Mouse (Mus musculus) heart, adult 2 months (tissue): Measurements from ENCODE around the gene Ccdc130. TPM values are rescaled to one million over a fixed set of nuclear protein-coding genes. Genes with fewer than 3 reads are reported as not detected.

Source experiments
- DNase-seq, 2 experiments: peaks; one replicate each; pipeline ENCODE4 v3.0.0; 2021
- H3K27ac ChIP-seq: fragments of 200-600 bp; 2 replicates; pipeline ENCODE4 v1.8.1; 2022
- H3K27me3 ChIP-seq: fragments of 200-500 bp; 2 replicates; pipeline ENCODE4 v1.6.1; 2012; ENCODE audit warnings: mild to moderate bottlenecking, low read length, inconsistent platforms, mixed read lengths; ENCODE audit not compliant: control insufficient read depth, insufficient read depth
- H3K36me3 ChIP-seq: fragments of 200-500 bp; 2 replicates; pipeline ENCODE4 v1.6.1; 2012; ENCODE audit warnings: low read length, inconsistent platforms; ENCODE audit not compliant: control insufficient read depth, insufficient read depth
- H3K4me1 ChIP-seq: fragments of 200-500 bp; 2 replicates; pipeline ENCODE4 v1.6.1; 2011; ENCODE audit warnings: low read length; ENCODE audit not compliant: control insufficient read depth, insufficient read depth
- H3K4me3 ChIP-seq: fragments of 200-600 bp; 2 replicates; pipeline ENCODE4 v1.8.1; 2022
- H3K79me2 ChIP-seq: fragments of 200-500 bp; replicated peaks from 2 replicates; pipeline ENCODE4 v1.6.1; 2012; ENCODE audit warnings: mild to moderate bottlenecking, inconsistent platforms, low read length, moderate library complexity, mixed read lengths; ENCODE audit not compliant: control insufficient read depth, insufficient read depth
- H3K9ac ChIP-seq: fragments of 200-500 bp; 2 replicates; pipeline ENCODE4 v1.6.1; 2012; ENCODE audit warnings: low read depth, mild to moderate bottlenecking, control low read depth, inconsistent platforms, low read length, mixed read lengths
- CTCF ChIP-seq: fragments of 200-600 bp; IDR thresholded peaks from 2 replicates; pipeline ENCODE4 v1.8.1; 2022; ENCODE audit warnings: antibody characterized with exemption, mild to moderate bottlenecking, moderate library complexity
- EP300 ChIP-seq: fragments of 200-500 bp; IDR thresholded peaks from 2 replicates; pipeline ENCODE4 v1.6.1; 2011; ENCODE audit warnings: low read depth, low read length, control low read depth; ENCODE audit not compliant: insufficient read depth
- POLR2A ChIP-seq: fragments of 200-500 bp; IDR thresholded peaks from 2 replicates; pipeline ENCODE4 v1.6.1; 2011; ENCODE audit warnings: mild to moderate bottlenecking, low read depth, low read length, control low read depth; ENCODE audit not compliant: insufficient read depth
- WGBS: fragments of 180-500 bp; shearing (Covaris S2); methylation state at CpG from one replicate; pipeline ENCODE4 v1.1.7; 2018; 5-methylcytosine and 5-hydroxymethylcytosine counted together
- intact Hi-C: fragments of 180-260 bp; cut with DNase I; formaldehyde crosslinking; loops from one replicate; pipeline ENCODE4 v1.15.1; 2025
- polyA plus RNA-seq: library from polyadenylated mRNA; depleted of rRNA; stranded (reverse); fragments of >200 nt; gene quantifications from 2 replicates; pipeline ENCODE4 v1.2.3, GENCODE M21; 2012
- total RNA-seq, 2 experiments: library from RNA; stranded (reverse); gene quantifications; 2 replicates each; pipeline ENCODE4 v1.2.3; 2021

Gene Ccdc130
- total and polyA plus RNA-seq, 3 experiments: 5.0 to 19.9 (median 8.1) TPM

- peak within 1 kb of the TSS; percentile 92 for H3K9ac ChIP-seq
- TF ChIP-seq CTCF (no peak), POLR2A (peak; percentile 98), EP300 (peak; percentile 93)
- no peaks in the 10 kb centered on the region; the same call in 1 of the 2 replicates for H3K4me1 ChIP-seq
- 0 out of 2 replicates have a peak, but pooled peaks cover 2% of the 10 kb centered on the region for H3K36me3 ChIP-seq
- peak; percentile 89 to 92 for DNase-seq
- peak within 1 kb of the TSS; percentile 95 for H3K27ac ChIP-seq
- peak within 1 kb of the TSS; percentile 80 for H3K4me3 ChIP-seq
- intact Hi-C loops: loop anchor here (1.0 kb wide), 1 partner anchor 12 kb away; the partner anchor contains the start of gene Zswim4
- no peaks in the 10 kb centered on the region for H3K79me2 ChIP-seq
- 3% methylated on average over 52 of the region's 52 CpGs for WGBS
- no peaks in the 10 kb centered on the region for H3K27me3 ChIP-seq
Observed at GRCm38 (mm10) chr8:84249257-84250170, 20.7 kb downstream of the Ccdc130 start, which contains the start of gene D8Ertd738e. D8Ertd738e (minus strand) TSS chr8:84249719.

- H3K4me1 ChIP-seq: peaks cover 2% of the 10 kb centered on the region
- no peak overlapping the region for H3K27ac ChIP-seq
- no peaks in the 10 kb centered on the region for H3K36me3 ChIP-seq
- H3K4me3 ChIP-seq: no peak overlapping the region
- no peak for DNase-seq
- WGBS: 27% methylated on average over 2 of the region's 2 CpGs
- H3K79me2 ChIP-seq: no peaks in the 10 kb centered on the region
- intact Hi-C loops: no loop called here
- no peak overlapping the region for H3K9ac ChIP-seq
- H3K27me3 ChIP-seq: no peaks in the 10 kb centered on the region
- TF ChIP-seq EP300 (no peak), CTCF (no peak), POLR2A (no peak)
Observed at GRCm38 (mm10) chr8:84241821-84242220, 28.4 kb downstream of the Ccdc130 start.

- peaks cover 2% of the 10 kb centered on the region for H3K4me1 ChIP-seq
- H3K9ac ChIP-seq: no peak overlapping the region
- intact Hi-C loops: no loop called here
- H3K27ac ChIP-seq: no peak overlapping the region
- WGBS: 44% methylated on average over 6 of the region's 6 CpGs
- DNase-seq: no peak
- H3K36me3 ChIP-seq: no peaks in the 10 kb centered on the region
- H3K4me3 ChIP-seq: no peak overlapping the region
- TF ChIP-seq EP300 (no peak), POLR2A (no peak), CTCF (no peak)
- peaks cover 2% of the 10 kb centered on the region; the same call in 1 of the 2 replicates for H3K79me2 ChIP-seq
- H3K27me3 ChIP-seq: no peaks in the 10 kb centered on the region
Observed at GRCm38 (mm10) chr8:84241167-84241566, 29.0 kb downstream of the Ccdc130 start.

GRCm38 (mm10) chr8:84237542-84238229 lies 32.5 kb downstream of the Ccdc130 start:
- H3K36me3 ChIP-seq: no peaks in the 10 kb centered on the region
- no peaks in the 10 kb centered on the region for H3K27me3 ChIP-seq
- H3K79me2 ChIP-seq: peaks cover 2% of the 10 kb centered on the region; the same call in 1 of the 2 replicates
- DNase-seq: no peak
- peak overlapping the region; percentile 74 for H3K9ac ChIP-seq
- H3K4me1 ChIP-seq: peaks cover 9% of the 10 kb centered on the region
- peak overlapping the region; percentile 54 for H3K4me3 ChIP-seq
- intact Hi-C loops: loop anchor here (1.0 to 2.0 kb wide), 2 partner anchors 12 to 19 kb away; partner anchors contain the start of genes D8Ertd738e and Mri1
- peak overlapping the region; percentile 94 for H3K27ac ChIP-seq
- TF ChIP-seq EP300: no peak
- TF ChIP-seq POLR2A: no peak; the same call in 1 of the 2 replicates
- no peak for TF ChIP-seq CTCF
- WGBS: 12% methylated on average over 19 of the region's 19 CpGs

- Histone ChIP-seq H3K27me3 (no peaks in the 10 kb centered on the region), H3K36me3 (no peaks in the 10 kb centered on the region), H3K79me2 (peaks cover 2% of the 10 kb centered on the region; the same call in 1 of the 2 replicates), H3K9ac (peak within 1 kb of the TSS; percentile 93), H3K27ac (peak within 1 kb of the TSS; percentile 95), H3K4me3 (peak within 1 kb of the TSS; percentile 88), H3K4me1 (peaks cover 9% of the 10 kb centered on the region)
- intact Hi-C loops: loop anchor here (1.0 to 2.0 kb wide), 2 partner anchors 12 to 20 kb away; partner anchors contain the start of genes D8Ertd738e and Mri1
- peak; percentile 98 to 99 for DNase-seq
- WGBS: under 1% methylated on average over 35 of the region's 35 CpGs
- peak; percentile 88 for TF ChIP-seq POLR2A
- TF ChIP-seq EP300: peak; percentile 23; the same call in 1 of the 2 replicates
- peak; percentile 27 for TF ChIP-seq CTCF
Observed at GRCm38 (mm10) chr8:84236998-84237473, 33.1 kb downstream of the Ccdc130 start, which contains the start of gene Zswim4. Zswim4 (minus strand) TSS chr8:84237055.
